Mouse (Mus musculus): ENCODE measurements at regions not wholly inside any gene's neighbourhood (a gene's known extent, or its start where the extent isn't known, plus 50 kb on each side); places are given as distances from the start of the nearest gene placed in this dataset.

DNA sequence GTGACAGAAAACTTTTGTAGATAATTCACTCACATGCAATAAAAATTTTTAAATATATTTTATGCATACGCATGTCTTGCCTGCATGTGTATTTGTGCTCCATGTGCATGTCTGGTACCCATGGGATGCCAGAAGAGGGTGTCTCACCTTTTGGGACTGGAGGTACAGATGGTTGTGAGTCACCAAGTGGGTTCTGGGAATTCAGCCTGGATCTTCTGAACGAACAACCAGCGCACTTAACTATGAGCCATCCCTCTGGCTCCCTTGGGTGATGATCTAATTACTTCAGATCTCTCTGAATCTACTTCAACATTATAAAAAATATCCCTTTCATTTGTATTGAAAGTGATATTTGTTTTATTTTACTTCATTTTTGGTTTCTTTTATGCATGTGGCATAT is 55.8 kb upstream of the Atp2c1 start:
- in situ Hi-C loops (cut with MboI, MseI), result loop anchor here (10.0 kb wide), 1 partner anchor 868 kb away; no protein-coding TSS in a partner anchor

- in situ Hi-C loops (cut with MboI, MseI), result no loop called here
Observed at GRCm38 (mm10) chr9:105579601-105580000, 52.5 kb upstream of the Atp2c1 start.

Data from T-helper 2 cell (primary cell).